Mouse (Mus musculus) adrenal gland, adult (tissue): Measurements from ENCODE around the gene Fblim1.
"Not testable (repeated sequence)": the region's sequence is repeated elsewhere in the genome, so short reads cannot be mapped to it uniquely, and the experiment has no call there.

ENCODE experiments used
- DNase-seq, 2 experiments: peaks; one replicate each; pipeline ENCODE4 v3.0.0; 2022 to 2023; ENCODE audit warnings: low spot score in 1 of 2; ENCODE audit not compliant: inconsistent age in 2 of 2

Fblim1 gene

GRCm38 (mm10) chr4:141571337-141571739 lies 34.6 kb downstream of the Fblim1 start:
- DNase-seq = peak; percentile 76 to 90

DNA sequence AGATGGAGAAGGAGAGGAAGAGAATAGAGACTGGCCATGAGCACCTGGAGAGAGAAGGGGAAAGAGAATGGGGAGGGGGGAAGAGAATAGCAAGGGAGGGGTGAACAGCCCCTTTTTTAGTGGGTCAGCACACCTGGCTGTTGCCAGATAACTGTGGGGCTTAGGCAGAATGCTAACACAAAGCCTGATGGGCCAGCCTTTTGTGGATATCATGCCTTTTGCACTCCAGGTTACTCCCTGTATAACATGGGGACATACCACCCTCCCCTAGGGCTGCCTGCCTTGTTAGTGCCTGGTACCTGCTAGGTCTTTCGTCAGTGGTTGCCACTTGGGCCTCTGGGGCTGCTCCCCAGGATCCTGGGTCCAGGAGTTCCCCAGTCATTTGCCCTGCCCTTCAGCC lies 35.1 kb downstream of the Fblim1 start:
- no peak for DNase-seq

GRCm38 (mm10) chr4:141570004-141570403 lies 35.9 kb downstream of the Fblim1 start:
- DNase-seq = peak; percentile 66 to 80

GRCm38 (mm10) chr4:141568966-141569365 lies 36.9 kb downstream of the Fblim1 start:
- peak; percentile 26 to 73 for DNase-seq

DNA sequence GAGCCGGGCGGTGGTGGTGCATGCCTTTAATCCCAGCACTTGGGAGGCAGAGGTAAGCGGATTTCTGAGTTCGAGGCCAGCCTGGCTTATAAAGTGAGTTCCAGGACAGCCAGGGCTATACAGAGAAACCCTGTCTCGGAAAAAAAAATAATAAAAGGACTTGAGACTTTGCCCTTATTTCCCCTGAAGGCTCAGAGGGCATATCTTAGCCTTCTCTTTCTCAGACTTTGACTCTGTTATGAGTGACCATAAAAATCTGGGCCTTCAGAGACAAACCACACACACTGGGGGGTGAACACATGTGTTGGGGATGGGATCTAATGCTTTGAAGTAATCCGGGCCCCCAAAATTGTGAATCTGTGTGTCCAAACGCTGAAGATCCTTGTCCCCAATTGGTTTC lies 38.7 kb downstream of the Fblim1 start:
- not testable (repeated sequence) for DNase-seq

DNA sequence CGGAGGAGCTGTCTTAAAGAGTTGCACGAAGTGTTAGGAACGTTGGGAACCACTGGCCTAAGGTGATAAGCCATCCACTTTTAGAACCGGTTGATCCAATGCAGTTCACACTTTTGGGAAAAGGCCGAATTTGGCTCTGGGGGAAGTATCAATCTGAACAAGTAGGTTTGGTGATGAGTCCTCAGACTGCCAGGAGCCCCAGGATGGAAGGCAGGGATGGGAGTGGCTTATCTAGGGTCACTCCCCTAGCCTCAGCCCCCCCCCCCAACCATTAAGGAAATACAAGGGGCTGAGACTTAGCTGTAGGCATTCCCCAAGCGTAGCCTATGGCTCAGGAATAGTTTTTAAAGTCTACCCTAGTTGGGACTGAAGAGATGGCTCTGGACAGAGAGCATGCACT lies 39.7 kb downstream of the Fblim1 start:
- DNase-seq = peak in 1 of 2 experiments; percentile 30

GRCm38 (mm10) chr4:141565325-141565724 lies 40.6 kb downstream of the Fblim1 start:
- peak; percentile 66 to 85 for DNase-seq

- peak; percentile 20 to 54 for DNase-seq
These were observed 41.2 kb downstream of the Fblim1 start for GRCm38 (mm10) chr4:141564660-141565059.

GRCm38 (mm10) chr4:141564209-141564608 lies 41.7 kb downstream of the Fblim1 start:
- no peak for DNase-seq

DNA sequence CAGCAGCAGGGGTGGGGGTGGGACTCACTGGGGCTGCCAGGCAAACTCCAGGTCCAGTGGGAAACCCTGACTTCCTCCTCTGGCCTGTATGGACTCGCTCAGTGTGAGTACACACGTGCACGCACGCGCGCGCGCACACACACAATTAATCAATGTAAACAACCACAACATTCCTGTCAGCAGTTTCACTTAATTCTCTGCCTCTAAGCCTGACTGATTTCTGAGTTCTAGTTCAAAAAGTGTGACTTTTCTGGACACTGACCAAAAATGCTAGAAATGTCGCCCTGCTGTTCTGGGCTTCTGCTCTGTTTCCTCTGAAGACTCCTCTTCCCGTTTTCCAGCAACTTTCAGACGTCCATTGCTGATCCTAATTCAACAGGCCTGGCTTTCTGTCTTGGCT lies 43.6 kb downstream of the Fblim1 start:
- DNase-seq = peak in 1 of 2 experiments; percentile 43

DNA sequence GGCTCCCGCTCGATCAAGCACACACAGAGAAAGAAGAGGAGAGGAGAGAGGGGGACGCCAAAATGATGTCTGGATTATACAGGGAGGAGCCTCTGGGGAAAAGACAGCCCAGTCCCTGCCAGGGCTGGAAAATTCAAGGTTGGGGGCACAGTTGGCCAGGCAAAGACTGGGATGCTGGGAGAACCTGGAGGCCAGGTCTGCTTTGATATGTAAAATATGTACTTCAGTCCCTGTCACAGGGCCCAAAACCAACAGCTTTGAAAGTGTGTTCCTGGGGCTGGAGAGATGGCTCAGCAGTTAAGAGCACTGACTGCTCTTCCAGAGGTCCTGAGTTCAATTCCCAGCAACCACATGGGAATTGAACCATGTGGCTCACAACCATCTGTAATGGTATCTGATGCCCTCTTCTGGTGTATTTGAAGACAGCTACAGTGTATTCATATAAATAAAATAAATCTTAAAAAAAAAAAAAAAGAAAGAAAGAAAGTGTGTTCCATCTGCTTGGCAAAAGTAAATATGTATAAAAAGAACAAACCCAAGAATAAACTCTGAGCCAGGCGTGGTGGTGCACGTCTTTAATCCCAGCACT lies 44.5 kb downstream of the Fblim1 start:
- DNase-seq = peak in 1 of 2 experiments; percentile 39

- peak in 1 of 2 experiments; percentile 86 for DNase-seq
These were observed 46.0 kb downstream of the Fblim1 start for GRCm38 (mm10) chr4:141559898-141560263.

- DNase-seq = peak; percentile 82 to 95
These were observed 46.6 kb downstream of the Fblim1 start for GRCm38 (mm10) chr4:141559131-141559897.

DNA sequence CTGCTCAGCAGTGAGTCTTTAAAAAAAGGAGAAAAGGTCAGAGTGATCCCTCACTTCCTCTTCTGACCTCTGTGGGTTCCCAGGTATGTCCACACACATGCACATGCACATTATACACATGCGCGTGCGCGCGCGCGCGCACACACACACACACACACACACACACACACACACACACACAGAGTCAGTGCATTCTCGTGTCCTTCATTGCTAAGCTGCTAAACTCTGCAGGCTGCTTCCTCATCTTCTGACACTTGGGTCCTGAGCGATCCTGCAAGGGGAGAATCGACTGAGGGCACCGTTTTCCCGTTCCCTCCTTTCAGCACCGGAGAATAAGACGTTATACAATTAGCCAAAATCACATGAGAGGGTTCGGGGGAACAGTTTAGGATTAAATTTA lies 47.2 kb downstream of the Fblim1 start:
- DNase-seq = no peak

DNA sequence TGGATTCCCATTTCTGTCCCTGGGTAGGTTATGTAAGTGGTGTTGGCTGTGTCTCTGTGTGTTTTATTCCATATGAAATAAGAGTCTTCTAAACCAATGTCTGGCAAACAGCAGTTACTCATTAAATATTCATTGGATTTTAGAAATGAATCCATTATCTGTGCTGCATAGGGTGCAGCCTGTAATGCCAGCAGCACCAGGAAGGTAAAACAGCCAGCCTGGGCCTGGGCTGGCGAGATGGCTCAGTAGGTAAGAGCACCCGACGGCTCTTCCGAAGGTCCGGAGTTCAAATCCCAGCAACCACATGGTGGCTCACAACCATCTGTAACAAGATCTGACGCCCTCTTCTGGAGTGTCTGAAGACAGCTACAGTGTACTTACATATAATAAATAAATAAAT lies 49.7 kb downstream of the Fblim1 start:
- DNase-seq = not testable (repeated sequence)

DNA sequence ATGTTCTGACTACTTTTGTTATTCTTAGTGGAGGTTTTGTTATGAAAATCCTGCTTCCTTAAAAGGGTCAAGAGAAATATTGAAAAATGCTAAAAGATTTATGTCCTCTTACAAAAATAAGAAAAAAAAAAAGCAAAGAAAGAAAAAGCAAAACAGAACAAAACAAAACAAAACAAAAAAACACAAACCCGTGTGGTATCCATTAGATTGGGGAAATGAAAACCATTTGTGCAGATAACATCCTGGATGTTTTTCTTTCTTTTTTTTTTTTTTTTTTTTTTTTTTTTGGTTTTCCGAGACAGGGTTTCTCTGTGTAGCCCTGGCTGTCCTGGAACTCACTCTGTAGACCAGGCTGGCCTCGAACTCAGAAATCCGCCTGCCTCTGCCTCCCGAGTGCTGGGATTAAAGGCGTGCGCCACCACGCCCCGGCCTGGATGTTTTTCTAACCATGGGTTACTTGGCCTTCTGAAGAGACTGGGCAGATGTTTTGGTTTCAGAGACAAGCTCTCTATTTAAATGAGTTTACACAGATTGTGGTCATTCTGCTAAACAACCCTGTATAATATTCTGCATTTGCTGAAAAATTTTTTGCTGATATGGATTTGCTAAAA lies 51.5 kb downstream of the Fblim1 start:
- not testable (repeated sequence) for DNase-seq

GRCm38 (mm10) chr4:141552484-141552883 lies 53.4 kb downstream of the Fblim1 start:
- DNase-seq = no peak

- DNase-seq = no peak
These were observed 58.6 kb downstream of the Fblim1 start for GRCm38 (mm10) chr4:141547299-141547698.

GRCm38 (mm10) chr4:141546334-141547200 lies 59.3 kb downstream of the Fblim1 start:
- peak; percentile 90 to 95 for DNase-seq

DNA sequence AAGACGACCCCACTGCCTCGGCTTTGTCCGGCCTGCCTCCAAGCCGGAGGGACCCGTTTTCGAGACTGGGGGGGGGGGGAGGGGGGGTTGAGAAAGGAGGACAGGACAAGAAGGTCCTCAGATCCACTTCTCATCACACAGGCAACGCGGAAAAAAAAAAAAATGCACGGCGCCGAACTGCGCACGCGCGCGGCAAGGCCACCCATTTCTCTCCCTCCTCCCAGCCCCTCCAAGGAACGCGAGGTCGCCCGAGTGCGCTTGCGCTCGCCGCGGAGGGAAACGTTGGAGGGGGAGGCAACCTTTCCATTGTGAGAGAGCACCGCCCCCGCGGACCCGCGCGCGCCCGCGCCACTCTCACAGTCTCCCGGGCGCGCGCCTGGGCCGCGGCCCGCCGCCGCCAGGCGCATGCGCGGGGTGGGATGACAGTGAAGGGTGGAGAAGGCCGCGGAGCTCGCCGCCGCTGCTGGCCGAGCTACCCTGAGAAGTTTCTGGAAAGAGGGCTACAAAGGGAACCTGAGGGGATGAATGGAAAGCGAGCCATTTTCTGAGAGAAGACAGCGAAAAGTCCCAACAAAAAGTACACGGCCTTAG lies 60.1 kb downstream of the Fblim1 start:
- peak; percentile 100 for DNase-seq
